28 mouse cellular contexts compared by ENCODE assay signal in genomic region chr8:95024387-95024786, GRCm38 (mm10). TPM values are rescaled to one million over a fixed set of nuclear protein-coding genes. Genes with fewer than 3 reads are reported as not detected.
DNase-seq lines count a peak whose midpoint lies in the region; ATAC-seq lines count a peak whose summit lies in the region.
"Had no signal": no experiment of that assay in that cellular context is flagged by ENCODE, and none has a peak within 500 bp of the region (broad histone marks: within the 10 kb centered on the region; RNA-seq: fewer than 3 reads in every experiment).

No protein-coding gene starts in this region.

- 81% methylated on average over 4 of the region's 4 CpGs for WGBS in midbrain, embryonic 10.5 days
- 72% methylated on average over 4 of the region's 4 CpGs for WGBS in midbrain, embryonic 15.5 days
- WGBS in hindbrain, embryonic 11.5 days = 79% methylated on average over 4 of the region's 4 CpGs

- no peaks in the 10 kb centered on the region for H3K27me3 ChIP-seq in midbrain, embryonic 10.5 days (ENCODE audit: low read depth, poor library complexity, severe bottlenecking)
- H3K27me3 ChIP-seq in midbrain, embryonic 15.5 days (replicated peaks) = no peaks in the 10 kb centered on the region
- H3K27me3 ChIP-seq in megakaryocyte, embryonic 14.5 days (replicated peaks) = no peaks in the 10 kb centered on the region
- H3K27me3 ChIP-seq in hindbrain, embryonic 11.5 days (ENCODE audit: control insufficient read depth, insufficient read depth, low read length) = no peaks in the 10 kb centered on the region
- H3K27me3 ChIP-seq: heart, embryonic 12.5 days; heart, embryonic 15.5 days; hindbrain, embryonic 15.5 days had no signal

- no peaks in the 10 kb centered on the region for H3K36me3 ChIP-seq in midbrain, embryonic 10.5 days
- H3K36me3 ChIP-seq in midbrain, embryonic 15.5 days (replicated peaks) = no peaks in the 10 kb centered on the region
- peaks cover 84% of the 10 kb centered on the region for H3K36me3 ChIP-seq in megakaryocyte, embryonic 14.5 days (replicated peaks; ENCODE audit: low read length)
- H3K36me3 ChIP-seq in hindbrain, embryonic 11.5 days (ENCODE audit: control insufficient read depth, insufficient read depth, low read length) = no peaks in the 10 kb centered on the region
- H3K36me3 ChIP-seq: forebrain, embryonic 10.5 days; heart, embryonic 12.5 days; hindbrain, embryonic 10.5 days; hindbrain, embryonic 15.5 days had no signal

- H3K4me3 ChIP-seq in midbrain, embryonic 10.5 days = no peak overlapping the region
- H3K4me3 ChIP-seq in midbrain, embryonic 15.5 days = no peak overlapping the region
- peak overlapping the region; percentile 29 for H3K4me3 ChIP-seq in megakaryocyte, embryonic 14.5 days (replicated peaks)
- H3K4me3 ChIP-seq in hindbrain, embryonic 11.5 days (ENCODE audit: low read depth, low read length) = no peak overlapping the region
- H3K4me3 ChIP-seq: forebrain, embryonic 10.5 days; gastrocnemius, adult 2 months; heart, embryonic 12.5 days; heart, embryonic 15.5 days; hindbrain, embryonic 10.5 days; hindbrain, embryonic 15.5 days had no signal

- H3K4me1 ChIP-seq in midbrain, embryonic 10.5 days = peaks cover 34% of the 10 kb centered on the region
- no peaks in the 10 kb centered on the region for H3K4me1 ChIP-seq in midbrain, embryonic 15.5 days
- peaks cover 60% of the 10 kb centered on the region for H3K4me1 ChIP-seq in megakaryocyte, embryonic 14.5 days
- no peaks in the 10 kb centered on the region for H3K4me1 ChIP-seq in hindbrain, embryonic 11.5 days (replicated peaks; ENCODE audit: control insufficient read depth, insufficient read depth, low read length)
- H3K4me1 ChIP-seq: hindbrain, embryonic 15.5 days had no signal

- peak overlapping the region; percentile 29; the same call in 1 of the 2 replicates for H3K27ac ChIP-seq in midbrain, embryonic 10.5 days (replicated peaks)
- H3K27ac ChIP-seq in midbrain, embryonic 15.5 days = no peak overlapping the region
- H3K27ac ChIP-seq in hindbrain, embryonic 11.5 days (ENCODE audit: low read depth, low read length) = no peak overlapping the region
- H3K27ac ChIP-seq: forebrain, embryonic 10.5 days; gastrocnemius, adult 2 months; heart, embryonic 15.5 days; hindbrain, embryonic 10.5 days; hindbrain, embryonic 15.5 days had no signal

- no peak overlapping the region for H3K4me2 ChIP-seq in midbrain, embryonic 15.5 days
- H3K4me2 ChIP-seq in hindbrain, embryonic 11.5 days (replicated peaks; ENCODE audit: low read depth, low read length) = no peak overlapping the region
- H3K4me2 ChIP-seq: heart, embryonic 12.5 days; heart, embryonic 15.5 days; hindbrain, embryonic 15.5 days had no signal

- no peak for DNase-seq in midbrain, embryonic 10.5 days (ENCODE audit: low spot score)
- no peak for DNase-seq in retina, embryonic 14.5 days (ENCODE audit: low spot score)
- no peak for DNase-seq in spleen, adult 12 weeks (ENCODE audit: low spot score)
- no peak for DNase-seq in hindbrain, embryonic 11.5 days (ENCODE audit: low spot score)
- DNase-seq: adrenal gland, adult 2 months; adrenal gland, postnatal 14 days; cerebellum, adult 11-12 months; cerebellum, adult 8-10 months; cerebellum, postnatal 14 days; forebrain, postnatal 0 days; gastrocnemius, adult 2 months; gastrocnemius, postnatal 14 days; heart, adult 18-20 months; heart, postnatal 10 days; heart, postnatal 36 days had no signal

- no peak overlapping the region for H3K9ac ChIP-seq in midbrain, embryonic 15.5 days
- no peak overlapping the region for H3K9ac ChIP-seq in hindbrain, embryonic 11.5 days (ENCODE audit: low read depth, low read length)
- H3K9ac ChIP-seq: forebrain, postnatal 0 days; heart, embryonic 12.5 days; heart, embryonic 15.5 days; hindbrain, embryonic 15.5 days had no signal

- no peaks in the 10 kb centered on the region; the same call in 1 of the 2 replicates for H3K9me3 ChIP-seq in midbrain, embryonic 10.5 days (replicated peaks)
- no peaks in the 10 kb centered on the region for H3K9me3 ChIP-seq in midbrain, embryonic 15.5 days
- peaks cover 4% of the 10 kb centered on the region; the same call in 1 of the 2 replicates for H3K9me3 ChIP-seq in megakaryocyte, embryonic 14.5 days
- H3K9me3 ChIP-seq in hindbrain, embryonic 11.5 days (ENCODE audit: control insufficient read depth, low read length) = no peaks in the 10 kb centered on the region
- H3K9me3 ChIP-seq: forebrain, embryonic 10.5 days; hindbrain, embryonic 10.5 days; hindbrain, embryonic 15.5 days had no signal

- ATAC-seq in midbrain, embryonic 15.5 days (replicated peaks) = no peak
- 0 out of 2 replicates have a peak, but pooled peaks have one; percentile 12 for ATAC-seq in granulocyte monocyte progenitor cell, adult 5-6 weeks (replicated peaks; ENCODE audit: poor library complexity, severe bottlenecking)
- ATAC-seq in hindbrain, embryonic 11.5 days (ENCODE audit: low FRiP score) = no peak
- ATAC-seq: CD4-positive, CD25-positive, alpha-beta regulatory T cell, adult 4 months; forebrain, embryonic 14.5 days; forebrain, postnatal 0 days had no signal

RNA-seq across cellular contexts. Expression of gene Adgrg3, which starts 6.9 kb away (rescaled TPM):
- polyA plus RNA-seq in midbrain, embryonic 10.5 days (2016; fragmentation: Nextera tagmentation; extraction: Ambion mirVana) = 3.8 and 3.9 TPM in 2 replicates
- 0.88 and 1.3 TPM in 2 replicates for polyA plus RNA-seq in midbrain, embryonic 15.5 days (2015; fragmentation: Nextera tagmentation; extraction: Ambion mirVana)
- total RNA-seq in granulocyte monocyte progenitor cell, adult 5-6 weeks (2014; fragmentation: Nextera tagmentation) = 142 and 175 TPM in 2 replicates
- 170 and 173 TPM in 2 replicates for total RNA-seq in granulocyte monocyte progenitor cell, adult 5-6 weeks (2017)
- 111 and 126 TPM in 2 replicates for polyA plus RNA-seq in megakaryocyte, embryonic 14.5 days (2012; ENCODE audit: insufficient read depth, low replicate concordance)
- polyA plus RNA-seq in hindbrain, embryonic 11.5 days (2014; fragmentation: Nextera tagmentation; extraction: Ambion mirVana) = 2.5 and 4.7 TPM in 2 replicates
- total RNA-seq: MEL had no signal

RNA-seq across cellular contexts. Expression of gene Drc7, which starts 30.5 kb away (rescaled TPM):
- polyA plus RNA-seq in midbrain, embryonic 10.5 days (2016; fragmentation: Nextera tagmentation; extraction: Ambion mirVana) = 0.11 and 0.14 TPM in 2 replicates
- 1.5 and 1.9 TPM in 2 replicates for polyA plus RNA-seq in midbrain, embryonic 15.5 days (2015; fragmentation: Nextera tagmentation; extraction: Ambion mirVana)
- 1.8 and 2.5 TPM in 2 replicates for total RNA-seq in granulocyte monocyte progenitor cell, adult 5-6 weeks (2014; fragmentation: Nextera tagmentation)
- total RNA-seq in granulocyte monocyte progenitor cell, adult 5-6 weeks (2017) = 1.2 and 3.7 TPM in 2 replicates
- 0.51 TPM in 1 of 2 replicates, not detected in the other for polyA plus RNA-seq in megakaryocyte, embryonic 14.5 days (2012; ENCODE audit: insufficient read depth, low replicate concordance)
- polyA plus RNA-seq in hindbrain, embryonic 11.5 days (2014; fragmentation: Nextera tagmentation; extraction: Ambion mirVana) = 1.0 and 1.2 TPM in 2 replicates
- total RNA-seq: adrenal gland, adult 2 months; adrenal gland, postnatal 14 days; gastrocnemius, adult 2 months; gastrocnemius, postnatal 14 days; gastrocnemius, postnatal 4 days; heart, adult 18-20 months; heart, postnatal 10 days; heart, postnatal 36 days had no signal
- polyA plus RNA-seq: adrenal gland, adult 2 months; CD4-positive, CD25-positive, alpha-beta regulatory T cell, adult 4 months; embryonic facial prominence, embryonic 11.5 days; heart, embryonic 12.5 days had no signal

RNA-seq across cellular contexts. Expression of gene Adgrg1, which starts 49.8 kb away (rescaled TPM):
- polyA plus RNA-seq in midbrain, embryonic 10.5 days (2016; fragmentation: Nextera tagmentation; extraction: Ambion mirVana) = 116 and 163 TPM in 2 replicates
- polyA plus RNA-seq in midbrain, embryonic 15.5 days (2015; fragmentation: Nextera tagmentation; extraction: Ambion mirVana) = 147 and 156 TPM in 2 replicates
- 115 and 208 TPM in 2 replicates for total RNA-seq in granulocyte monocyte progenitor cell, adult 5-6 weeks (2014; fragmentation: Nextera tagmentation)
- 50.3 and 50.9 TPM in 2 replicates for total RNA-seq in granulocyte monocyte progenitor cell, adult 5-6 weeks (2017)
- 388 and 1,147 TPM in 2 replicates for polyA plus RNA-seq in megakaryocyte, embryonic 14.5 days (2012; ENCODE audit: insufficient read depth, low replicate concordance)
- 138 and 160 TPM in 2 replicates for polyA plus RNA-seq in hindbrain, embryonic 11.5 days (2014; fragmentation: Nextera tagmentation; extraction: Ambion mirVana)

RNA-seq across cellular contexts. Expression of gene Katnb1, which starts 56.6 kb away (rescaled TPM):
- polyA plus RNA-seq in midbrain, embryonic 10.5 days (2016; fragmentation: Nextera tagmentation; extraction: Ambion mirVana) = 32.0 and 34.2 TPM in 2 replicates
- polyA plus RNA-seq in midbrain, embryonic 15.5 days (2015; fragmentation: Nextera tagmentation; extraction: Ambion mirVana) = 49.5 and 49.8 TPM in 2 replicates
- 14.3 and 17.6 TPM in 2 replicates for total RNA-seq in granulocyte monocyte progenitor cell, adult 5-6 weeks (2014; fragmentation: Nextera tagmentation)
- 33.2 and 34.4 TPM in 2 replicates for total RNA-seq in granulocyte monocyte progenitor cell, adult 5-6 weeks (2017)
- 17.2 and 46.5 TPM in 2 replicates for polyA plus RNA-seq in megakaryocyte, embryonic 14.5 days (2012; ENCODE audit: insufficient read depth, low replicate concordance)
- 24.8 and 30.0 TPM in 2 replicates for polyA plus RNA-seq in hindbrain, embryonic 11.5 days (2014; fragmentation: Nextera tagmentation; extraction: Ambion mirVana)

Comparison
In these comparisons a context has a peak if more than half of its experiments do, and no peak if none do; other contexts are left out.
1. RNA of gene Adgrg3, which starts 6.9 kb away (polyA plus RNA-seq): 111 to 126 TPM in megakaryocyte, embryonic 14.5 days; 2.5 to 4.7 TPM in hindbrain, embryonic 11.5 days, 3.8 to 3.9 TPM in midbrain, embryonic 10.5 days and 0.88 to 1.3 TPM in midbrain, embryonic 15.5 days; every median in the first group is over 10 times any median in the second.